Mouse (Mus musculus) T-helper 1 cell (primary cell): Measurements from ENCODE around the gene Gucy2e.

Source experiments
- in situ Hi-C: fragments of 300-600 bp; cut with MboI, MseI; formaldehyde crosslinking; loops from one replicate; pipeline ENCODE4 v1.15.1; 2025; ENCODE audit warnings: high pct_unique_total_duplicates

Gene Gucy2e

GRCm38 (mm10) chr11:69236926-69237260 lies at the start of gene Gucy2e:
TSS of gene Gucy2e (minus strand) at chr11:69237036.
- in situ Hi-C loops: loop anchor here (10.0 kb wide), 1 partner anchor 172 kb away; no protein-coding TSS in a partner anchor

GRCm38 (mm10) chr11:69277267-69277666 lies 40.4 kb upstream of the Gucy2e start:
- in situ Hi-C loops: loop anchor here (5.0 kb wide), 1 partner anchor 40 kb away; no protein-coding TSS in a partner anchor

- in situ Hi-C loops: loop anchor here (5.0 kb wide), 1 partner anchor 41 kb away; no protein-coding TSS in a partner anchor
Measured at GRCm38 (mm10) chr11:69276081-69276480, 39.2 kb upstream of the Gucy2e start.

GRCm38 (mm10) chr11:69275650-69276049 lies 38.8 kb upstream of the Gucy2e start:
- in situ Hi-C loops: loop anchor here (5.0 kb wide), 1 partner anchor 42 kb away; no protein-coding TSS in a partner anchor

- in situ Hi-C loops: no loop called here
Measured at GRCm38 (mm10) chr11:69272122-69272740, 35.4 kb upstream of the Gucy2e start.

GRCm38 (mm10) chr11:69269575-69269974 lies 32.7 kb upstream of the Gucy2e start:
- in situ Hi-C loops: no loop called here

GRCm38 (mm10) chr11:69268100-69268499 lies 31.3 kb upstream of the Gucy2e start:
- in situ Hi-C loops: no loop called here

GRCm38 (mm10) chr11:69267341-69267740 lies 30.5 kb upstream of the Gucy2e start:
- in situ Hi-C loops: no loop called here

- in situ Hi-C loops: no loop called here
Measured at GRCm38 (mm10) chr11:69266253-69266652, 29.4 kb upstream of the Gucy2e start.

- in situ Hi-C loops: no loop called here
Measured at GRCm38 (mm10) chr11:69265410-69265809, 28.6 kb upstream of the Gucy2e start.

- in situ Hi-C loops: loop anchor here (5.0 kb wide), 2 partner anchors 98 to 253 kb away; no protein-coding TSS in a partner anchor
Measured at GRCm38 (mm10) chr11:69264276-69264675, 27.4 kb upstream of the Gucy2e start.

- in situ Hi-C loops: loop anchor here (5.0 kb wide), 2 partner anchors 102 to 257 kb away; no protein-coding TSS in a partner anchor
Measured at GRCm38 (mm10) chr11:69260111-69260510, 23.3 kb upstream of the Gucy2e start.

GRCm38 (mm10) chr11:69258287-69258686 lies 21.5 kb upstream of the Gucy2e start:
- in situ Hi-C loops: loop anchor here (5.0 kb wide), 1 partner anchor 129 kb away; no protein-coding TSS in a partner anchor

- in situ Hi-C loops: loop anchor here (5.0 kb wide), 1 partner anchor 129 kb away; no protein-coding TSS in a partner anchor
Measured at GRCm38 (mm10) chr11:69257807-69258206, 21.0 kb upstream of the Gucy2e start.

- in situ Hi-C loops: loop anchor here (5.0 kb wide), 1 partner anchor 130 kb away; no protein-coding TSS in a partner anchor
Measured at GRCm38 (mm10) chr11:69257072-69257471, 20.2 kb upstream of the Gucy2e start.

- in situ Hi-C loops: loop anchor here (5.0 kb wide), 1 partner anchor 132 kb away; no protein-coding TSS in a partner anchor
Measured at GRCm38 (mm10) chr11:69254808-69255207, 18.0 kb upstream of the Gucy2e start.

- in situ Hi-C loops: no loop called here
Measured at GRCm38 (mm10) chr11:69253131-69253530, 16.3 kb upstream of the Gucy2e start.

GRCm38 (mm10) chr11:69251953-69252352 lies 15.1 kb upstream of the Gucy2e start:
- in situ Hi-C loops: no loop called here

GRCm38 (mm10) chr11:69251135-69251842 lies 14.5 kb upstream of the Gucy2e start:
- in situ Hi-C loops: no loop called here

- in situ Hi-C loops: no loop called here
Measured at GRCm38 (mm10) chr11:69250106-69250505, 13.3 kb upstream of the Gucy2e start.

GRCm38 (mm10) chr11:69249131-69249530 lies 12.3 kb upstream of the Gucy2e start:
- in situ Hi-C loops: no loop called here

- in situ Hi-C loops: no loop called here
Measured at GRCm38 (mm10) chr11:69245643-69246042, 8.8 kb upstream of the Gucy2e start.

- in situ Hi-C loops: no loop called here
Measured at GRCm38 (mm10) chr11:69244911-69245310, 8.1 kb upstream of the Gucy2e start.
